Mouse (Mus musculus) testis, postnatal 10 days (tissue): Measurements from ENCODE around the gene Tcirg1.

Source experiments
- DNase-seq: peaks from one replicate; pipeline ENCODE4 v3.0.0; 2021; ENCODE audit warnings: low spot score

Gene Tcirg1

GRCm38 (mm10) chr19:3926685-3927084 lies 19.8 kb upstream of the Tcirg1 start:
- DNase-seq: no peak

- no peak for DNase-seq
Measured at GRCm38 (mm10) chr19:3926279-3926678, 19.3 kb upstream of the Tcirg1 start.

GRCm38 (mm10) chr19:3925859-3926258 lies 18.9 kb upstream of the Tcirg1 start:
- no peak for DNase-seq

GRCm38 (mm10) chr19:3924868-3925267 lies 17.9 kb upstream of the Tcirg1 start:
- DNase-seq: no peak

GRCm38 (mm10) chr19:3924190-3924589 lies 17.3 kb upstream of the Tcirg1 start:
- no peak for DNase-seq

- no peak for DNase-seq
Measured at GRCm38 (mm10) chr19:3923586-3923985, 16.7 kb upstream of the Tcirg1 start.

- DNase-seq: no peak
Measured at GRCm38 (mm10) chr19:3922661-3923371, 15.9 kb upstream of the Tcirg1 start.

GRCm38 (mm10) chr19:3919928-3920327 lies 13.0 kb upstream of the Tcirg1 start:
- DNase-seq: no peak

GRCm38 (mm10) chr19:3916727-3917126 lies 9.8 kb upstream of the Tcirg1 start:
- no peak for DNase-seq

GRCm38 (mm10) chr19:3914535-3914934 lies 7.6 kb upstream of the Tcirg1 start:
- no peak for DNase-seq

GRCm38 (mm10) chr19:3913692-3914091 lies 6.8 kb upstream of the Tcirg1 start:
- no peak for DNase-seq

- DNase-seq: peak; percentile 86
Measured at GRCm38 (mm10) chr19:3912337-3913204, 5.6 kb upstream of the Tcirg1 start, which contains the start of gene Ndufs8. Gene Ndufs8 (minus strand): TSS chr19:3912774.

GRCm38 (mm10) chr19:3910206-3910605 lies 3.3 kb upstream of the Tcirg1 start:
- no peak for DNase-seq

GRCm38 (mm10) chr19:3907876-3908660 lies 1.1 kb upstream of the Tcirg1 start:
- DNase-seq: no peak

- peak; percentile 46 for DNase-seq
Measured at GRCm38 (mm10) chr19:3906326-3906725, 607 bp downstream of the Tcirg1 start.

- peak; percentile 46 for DNase-seq
Measured at GRCm38 (mm10) chr19:3905261-3905969, 1.5 kb downstream of the Tcirg1 start.

GRCm38 (mm10) chr19:3904363-3904675 lies 2.6 kb downstream of the Tcirg1 start:
- DNase-seq: no peak

GRCm38 (mm10) chr19:3903648-3904362 lies 3.1 kb downstream of the Tcirg1 start:
- peak; percentile 45 for DNase-seq

- peak; percentile 43 for DNase-seq
Measured at GRCm38 (mm10) chr19:3902966-3903365, 4.0 kb downstream of the Tcirg1 start.

GRCm38 (mm10) chr19:3899618-3900017 lies 7.3 kb downstream of the Tcirg1 start:
- no peak for DNase-seq

- no peak for DNase-seq
Measured at GRCm38 (mm10) chr19:3898952-3899351, 8.0 kb downstream of the Tcirg1 start.
